Mouse (Mus musculus) neutrophil, adult 83 days (primary cell): ENCODE measurements around the gene Tcaf3. TPM values are rescaled to one million over a fixed set of nuclear protein-coding genes. Genes with fewer than 3 reads are reported as not detected.

ENCODE experiments used
- total RNA-seq, 2 experiments: library from RNA; stranded (reverse); gene quantifications; one replicate each; pipeline ENCODE4 v1.2.4; 2023

Tcaf3 gene
- total RNA-seq: not detected

DNA sequence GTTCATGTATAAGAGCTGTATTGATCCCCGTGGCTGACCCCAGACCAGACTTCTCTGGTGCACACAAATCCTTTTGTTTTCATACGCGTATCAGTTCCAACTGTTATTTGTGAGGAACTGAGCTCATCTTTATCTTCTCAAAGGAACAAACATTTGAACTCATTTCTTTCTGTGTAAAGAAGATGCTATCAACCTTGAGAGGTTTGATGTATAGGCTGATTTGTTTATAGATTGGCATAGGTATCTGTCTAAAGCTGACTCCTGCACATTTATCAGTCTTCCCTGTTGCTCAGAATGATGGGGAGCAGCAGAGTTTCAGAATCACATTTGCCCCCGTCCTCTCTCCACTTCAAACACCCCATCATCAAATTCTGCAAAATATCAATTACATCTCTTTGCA, at the start of gene Tcaf3:
Gene Tcaf3, minus strand, starts transcription at position 101 of the 400 bp plus-strand sequence.

DNA sequence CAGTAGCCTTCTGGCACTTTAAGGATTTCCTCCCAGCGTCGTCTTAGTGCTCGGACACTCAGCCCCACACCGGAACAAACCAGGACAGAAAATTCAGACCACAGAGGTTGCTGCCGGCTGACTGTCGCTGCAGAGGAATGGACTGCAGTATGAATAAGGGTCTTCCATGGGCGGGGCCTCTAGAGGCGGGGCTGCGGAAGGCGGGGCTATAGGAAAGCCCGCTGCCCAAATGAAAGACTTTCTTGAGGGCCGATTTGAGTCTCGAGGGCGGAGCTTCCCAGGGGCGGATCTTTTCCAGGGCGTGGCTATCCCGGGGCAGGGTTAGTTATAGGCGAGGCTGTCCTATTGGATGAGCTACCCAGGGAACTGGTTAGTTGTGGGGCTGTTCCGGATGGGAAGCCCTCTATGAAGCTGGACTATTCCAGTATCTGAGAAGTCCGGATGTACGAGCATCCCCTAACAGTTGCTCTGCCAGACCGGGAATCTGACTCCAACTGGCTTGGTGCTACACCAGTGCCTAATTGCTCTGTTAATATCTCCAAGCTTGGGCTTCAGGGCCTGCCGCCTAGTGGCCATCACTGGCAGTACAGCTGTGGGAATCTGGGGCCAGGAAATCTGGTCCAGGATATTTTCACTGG, 47.5 kb upstream of the Tcaf3 start, which contains the start of gene Tcaf2:
Gene Tcaf2, minus strand, starts transcription at position 343 of the 638 bp plus-strand sequence.

DNA sequence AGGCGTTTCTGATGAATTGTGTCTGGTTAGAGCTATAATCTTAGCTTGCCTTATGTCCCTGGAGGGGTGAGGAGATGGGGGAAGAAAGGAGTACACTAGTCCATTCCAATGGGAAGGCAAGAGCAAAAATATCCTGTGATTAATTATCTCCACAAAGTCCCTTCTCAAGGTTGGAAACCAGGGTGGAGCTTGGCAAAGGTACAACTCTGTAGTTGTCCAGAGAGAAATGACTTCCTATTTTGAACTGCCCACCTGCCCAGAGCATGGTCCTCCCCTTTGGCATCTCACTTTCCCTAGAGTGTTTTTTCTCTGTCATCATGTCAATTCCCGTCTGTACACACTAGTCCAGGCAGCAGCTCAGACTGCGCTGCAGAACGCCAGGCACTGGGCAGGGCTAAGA, 50.0 kb downstream of the Tcaf3 start, which contains the start of gene Olfr455:
Gene Olfr455, minus strand, starts transcription at position 127 of the 400 bp plus-strand sequence.

Other genes starting within 250 kb of the Tcaf3 start
- gene Zyx, start 248.1 kb downstream of the Tcaf3 start, total RNA-seq: 100 to 1,000 TPM; 661 to 678 TPM
- gene Epha1, start 224.4 kb downstream of the Tcaf3 start, total RNA-seq: under 1 TPM in 1 of 2 experiments, not detected in 1; 0.29 TPM
- gene Tas2r143, start 197.5 kb downstream of the Tcaf3 start, total RNA-seq: 1 to 10 TPM; 2.9 to 3.2 TPM
- 1 to 10 TPM; 3.4 to 3.5 TPM for gene Tas2r135, start 192.3 kb downstream of the Tcaf3 start, total RNA-seq
- 1 to 10 TPM; 1.0 to 1.7 TPM for gene Tas2r126, start 163.2 kb downstream of the Tcaf3 start, total RNA-seq
- not detected for gene Olfr458, start 132.5 kb downstream of the Tcaf3 start, total RNA-seq
- gene Olfr457, start 121.4 kb downstream of the Tcaf3 start, total RNA-seq: not detected
- gene Olfr456, start 110.5 kb downstream of the Tcaf3 start, total RNA-seq: not detected
- not detected for gene Olfr455, start 50.1 kb downstream of the Tcaf3 start, total RNA-seq
- gene Tcaf2, start 47.6 kb upstream of the Tcaf3 start, total RNA-seq: under 1 TPM in 1 of 2 experiments, not detected in 1; 0.42 TPM
- under 1 TPM in 1 of 2 experiments, not detected in 1; 0.15 TPM for gene Tcaf1, start 112.4 kb upstream of the Tcaf3 start, total RNA-seq
- gene Olfr453, start 141.7 kb upstream of the Tcaf3 start, total RNA-seq: not detected
- not detected for gene Olfr38, start 158.7 kb upstream of the Tcaf3 start, total RNA-seq
- not detected for gene Olfr452, start 187.4 kb upstream of the Tcaf3 start, total RNA-seq
- not detected for gene Olfr450, start 214.2 kb upstream of the Tcaf3 start, total RNA-seq
- not detected for gene Olfr449, start 236.7 kb upstream of the Tcaf3 start, total RNA-seq